Mouse (Mus musculus): ENCODE measurements around the gene Cited2.

The Cited2 gene

DNA sequence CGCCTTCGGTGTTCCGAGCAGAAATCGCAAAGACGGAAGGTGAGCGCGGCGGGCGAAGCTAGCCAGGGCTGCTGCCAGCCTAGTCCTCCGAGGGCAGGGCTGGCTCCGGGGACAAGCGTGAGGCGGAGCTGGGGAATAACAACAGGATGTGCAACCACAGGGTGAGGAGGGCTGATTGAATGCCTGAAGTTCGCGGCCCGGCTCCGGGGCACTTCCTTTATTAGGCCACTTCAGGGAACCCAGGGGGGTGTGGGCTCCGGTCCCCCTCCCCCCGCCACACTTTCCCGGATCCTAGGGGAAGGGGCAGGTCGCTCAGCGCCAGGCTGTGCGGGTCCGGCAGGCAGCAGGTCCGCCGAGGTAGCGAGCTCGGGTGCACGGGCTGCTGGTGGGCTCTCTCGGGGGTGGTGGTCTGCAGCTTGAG, 413 bp downstream of the Cited2 start:
- DNase-seq (ENCODE audit: inconsistent age in 2 of 2, low spot score in 1 of 2) = no peak

DNA sequence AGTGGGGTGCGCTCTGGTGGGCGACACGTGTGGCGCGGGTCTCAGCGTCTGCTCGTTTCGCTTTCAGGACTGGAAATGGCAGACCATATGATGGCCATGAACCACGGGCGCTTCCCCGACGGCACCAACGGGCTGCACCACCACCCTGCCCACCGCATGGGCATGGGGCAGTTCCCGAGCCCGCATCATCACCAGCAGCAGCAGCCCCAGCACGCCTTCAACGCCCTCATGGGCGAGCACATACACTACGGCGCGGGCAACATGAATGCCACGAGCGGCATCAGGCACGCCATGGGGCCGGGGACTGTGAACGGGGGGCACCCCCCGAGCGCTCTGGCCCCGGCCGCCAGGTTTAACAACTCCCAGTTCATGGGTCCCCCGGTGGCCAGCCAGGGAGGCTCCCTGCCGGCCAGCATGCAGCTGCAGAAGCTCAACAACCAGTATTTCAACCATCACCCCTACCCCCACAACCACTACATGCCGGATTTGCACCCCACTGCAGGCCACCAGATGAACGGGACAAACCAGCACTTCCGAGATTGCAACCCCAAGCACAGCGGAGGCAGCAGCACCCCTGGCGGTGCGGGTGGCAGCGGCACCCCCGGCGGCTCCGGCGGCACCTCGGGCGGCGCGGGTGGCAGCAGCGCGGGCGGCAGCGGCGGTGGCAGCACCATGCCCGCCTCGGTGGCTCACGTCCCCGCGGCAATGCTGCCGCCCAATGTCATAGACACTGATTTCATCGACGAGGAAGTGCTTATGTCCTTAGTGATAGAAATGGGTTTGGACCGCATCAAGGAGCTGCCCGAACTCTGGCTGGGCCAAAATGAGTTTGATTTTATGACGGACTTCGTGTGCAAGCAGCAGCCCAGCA, 1.1 kb downstream of the Cited2 start:
- peak; percentile 80 to 92 for DNase-seq (ENCODE audit: inconsistent age in 2 of 2, low spot score in 1 of 2)

DNA sequence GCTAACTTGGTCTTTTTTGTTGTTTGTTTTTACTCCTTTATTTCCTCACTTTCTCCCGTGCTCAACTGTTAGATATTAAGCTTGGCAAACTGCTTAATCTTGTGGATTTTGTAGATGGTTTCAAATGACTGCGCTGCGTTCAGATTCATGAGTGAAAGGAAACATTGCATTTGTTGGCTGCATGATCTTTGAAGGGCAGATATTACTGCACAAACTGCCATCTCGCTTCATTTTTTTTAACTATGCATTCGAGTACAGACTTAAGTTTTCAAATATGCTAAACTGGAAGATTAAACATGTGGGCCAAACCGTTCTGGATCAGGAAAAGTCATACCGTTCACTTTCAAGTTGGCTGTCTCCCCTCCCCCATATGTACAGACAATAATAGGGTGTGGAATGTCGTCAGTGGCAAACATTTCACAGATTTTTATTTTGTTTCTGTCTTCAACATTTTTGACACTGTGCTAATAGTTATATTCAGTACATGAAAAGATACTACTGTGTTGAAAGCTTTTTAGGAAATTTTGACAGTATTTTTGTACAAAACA, 2.1 kb downstream of the Cited2 start:
- peak in 1 of 2 experiments; percentile 72 for DNase-seq (ENCODE audit: inconsistent age in 2 of 2, low spot score in 1 of 2)

DNA sequence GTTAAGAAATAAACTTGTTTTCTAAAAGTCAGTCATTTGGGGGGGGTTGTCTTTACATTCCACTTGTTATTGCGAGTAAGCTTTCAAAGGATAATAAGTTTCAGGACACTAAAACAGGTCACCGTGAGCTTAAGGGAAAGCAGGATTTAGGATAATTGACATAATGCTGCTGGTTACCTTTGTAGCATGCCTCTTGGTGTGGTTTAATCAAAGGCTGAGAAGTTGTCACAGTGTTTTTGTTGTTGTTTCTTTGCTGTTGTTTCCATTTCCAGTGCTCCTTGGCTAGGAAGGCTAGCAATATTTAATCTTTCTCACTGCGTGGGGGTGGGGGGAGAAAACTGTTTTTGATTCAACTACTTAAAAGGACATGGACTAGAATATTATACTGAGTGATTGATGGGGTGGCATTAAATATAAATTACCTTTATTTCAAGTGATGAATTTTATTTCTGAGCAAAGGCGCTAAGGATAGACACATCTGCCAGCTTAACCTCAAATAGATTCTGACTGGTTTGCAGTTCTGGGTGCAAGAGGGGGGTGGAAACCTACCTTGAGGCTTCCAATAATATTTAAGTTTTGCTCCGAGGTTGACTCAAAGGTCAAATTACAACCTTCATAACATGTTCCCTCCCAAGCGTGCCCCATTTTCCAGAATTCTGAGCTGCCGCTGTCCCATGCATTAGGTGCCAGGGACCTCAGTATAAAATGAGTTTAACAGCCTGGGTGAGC, 2.8 kb downstream of the Cited2 start:
- peak in 1 of 2 experiments; percentile 70 for DNase-seq (ENCODE audit: inconsistent age in 2 of 2, low spot score in 1 of 2)

DNA sequence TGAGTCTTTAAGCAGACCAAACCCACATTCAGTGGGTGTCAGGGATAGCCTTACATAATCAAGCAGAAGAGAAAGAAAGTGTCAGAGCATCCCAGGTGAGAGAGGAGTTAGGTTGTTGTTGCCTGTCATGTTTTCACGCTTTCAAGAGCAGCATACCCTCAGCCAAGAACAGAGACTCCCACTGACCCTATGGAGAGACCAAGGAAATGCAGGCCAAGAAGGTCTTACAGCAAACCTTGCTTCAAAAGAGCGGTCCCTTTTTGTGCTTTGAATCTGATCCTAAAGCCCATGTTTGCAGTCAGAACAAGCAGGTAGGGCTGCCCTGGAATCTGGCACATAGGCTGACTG, 3.3 kb downstream of the Cited2 start:
- DNase-seq (ENCODE audit: inconsistent age in 2 of 2, low spot score in 1 of 2) = peak in 1 of 2 experiments; percentile 78

DNA sequence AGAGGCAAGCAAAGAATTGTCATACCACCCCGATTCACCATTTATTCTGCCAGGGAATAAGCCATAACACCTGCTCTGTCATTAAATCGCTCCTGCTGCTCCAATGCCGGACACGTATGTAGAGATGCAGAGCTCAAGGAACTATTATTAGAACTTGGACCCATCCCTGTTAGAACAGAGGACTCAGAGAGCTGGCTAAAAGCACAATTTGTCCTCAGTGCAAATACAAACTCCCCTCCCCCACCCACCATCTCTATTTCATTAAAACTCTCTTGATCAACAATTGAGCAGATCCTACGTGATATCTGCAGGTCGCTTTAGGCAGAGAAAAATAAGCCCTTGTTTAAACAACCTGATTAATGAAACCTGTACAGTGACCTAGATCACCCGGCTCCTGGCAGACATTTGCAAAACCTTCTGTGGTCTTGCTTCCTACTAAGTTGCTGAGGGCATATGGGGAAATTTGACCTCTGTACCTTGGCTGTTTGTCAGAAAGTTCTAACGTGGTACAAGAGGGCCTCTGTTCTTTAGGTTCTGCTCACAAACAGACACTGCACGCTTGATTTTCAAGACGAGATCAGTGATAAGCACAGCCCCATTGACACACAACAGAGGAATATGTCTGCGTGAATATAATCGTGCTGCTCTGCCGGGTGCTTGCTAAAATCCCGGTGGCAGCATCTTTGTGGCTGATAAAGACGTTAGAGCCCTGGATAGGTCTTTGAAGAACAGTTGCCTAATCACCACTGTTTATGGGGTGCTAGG, 4.3 kb downstream of the Cited2 start:
- peak; percentile 49 to 92 for DNase-seq (ENCODE audit: inconsistent age in 2 of 2, low spot score in 1 of 2)

DNA sequence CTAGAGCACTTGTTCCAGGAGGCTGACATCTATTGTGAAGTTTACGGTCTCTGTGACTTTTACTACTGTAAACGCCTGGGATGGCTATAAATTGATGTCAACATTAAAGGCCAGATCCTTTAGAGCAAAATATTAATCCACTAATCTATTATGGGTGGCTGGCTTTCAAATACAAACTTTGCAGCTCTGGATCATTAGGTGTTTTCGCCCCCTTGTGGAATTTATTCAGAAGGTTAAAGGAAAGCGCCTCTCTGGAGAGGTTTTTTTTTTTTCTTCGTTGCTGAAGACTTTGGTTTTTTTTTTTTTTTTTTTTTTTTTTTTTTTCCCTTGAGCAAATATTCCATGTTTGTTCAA, 4.9 kb downstream of the Cited2 start:
- DNase-seq (ENCODE audit: inconsistent age in 2 of 2, low spot score in 1 of 2) = no peak

DNA sequence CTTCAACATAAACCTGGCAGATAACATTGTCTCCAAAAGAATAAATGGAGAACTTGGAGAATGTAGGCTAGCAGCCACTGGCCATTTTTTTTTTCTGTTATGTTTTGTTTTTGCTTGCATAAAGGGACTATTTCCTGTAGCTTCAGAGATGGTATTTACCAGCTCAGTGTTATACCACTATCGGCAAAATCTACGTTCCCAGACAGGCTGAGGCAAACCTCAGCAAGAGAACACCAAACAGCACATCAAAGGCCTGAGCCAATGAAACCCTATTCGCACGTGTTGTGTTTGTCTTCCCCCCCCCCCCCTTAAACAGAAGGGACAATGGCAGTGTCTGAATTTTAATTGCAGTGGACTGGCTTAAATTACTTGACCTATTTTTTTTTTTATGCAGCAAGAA, 5.7 kb downstream of the Cited2 start:
- DNase-seq (ENCODE audit: inconsistent age in 2 of 2, low spot score in 1 of 2) = no peak

DNA sequence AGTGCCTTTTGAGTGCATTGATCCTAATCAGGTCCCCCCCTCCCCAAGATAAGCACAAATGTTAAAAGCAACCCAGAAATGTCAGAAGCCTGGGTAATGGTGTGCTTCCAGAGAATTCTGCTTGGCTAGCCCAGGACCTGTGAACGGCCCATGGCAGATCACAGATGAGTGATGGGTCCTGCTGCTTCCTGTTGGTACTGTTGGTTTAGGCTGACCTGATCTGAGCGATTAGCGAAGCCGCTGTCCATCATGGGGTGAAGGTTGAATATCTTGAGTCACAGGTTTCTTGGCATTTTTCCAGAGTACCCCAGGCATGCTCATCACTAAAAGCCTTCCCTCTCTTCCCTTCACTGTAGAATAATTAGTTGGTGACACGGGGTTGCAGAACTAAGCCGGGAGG, 6.5 kb downstream of the Cited2 start:
- DNase-seq (ENCODE audit: inconsistent age in 2 of 2, low spot score in 1 of 2) = peak in 1 of 2 experiments; percentile 34

DNA sequence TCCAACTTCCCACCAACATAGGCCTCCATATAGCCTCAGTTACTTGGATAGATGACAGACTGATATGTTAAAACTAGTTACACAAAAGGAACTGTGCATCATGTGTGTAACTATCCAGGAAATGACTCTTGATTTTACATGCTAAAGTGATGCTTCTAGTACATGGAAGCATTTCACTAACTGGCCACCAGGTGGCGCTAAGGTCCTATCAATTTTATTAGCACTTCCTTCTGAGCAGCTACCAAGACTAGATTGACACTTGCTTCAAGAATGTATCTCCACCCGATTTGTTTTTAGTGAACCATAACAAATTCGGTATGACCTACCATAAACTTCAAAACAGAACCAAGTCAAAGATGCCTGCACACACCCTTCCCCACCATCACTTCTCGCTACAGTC, 10.0 kb downstream of the Cited2 start:
- peak; percentile 66 to 91 for DNase-seq (ENCODE audit: inconsistent age in 2 of 2, low spot score in 1 of 2)

DNA sequence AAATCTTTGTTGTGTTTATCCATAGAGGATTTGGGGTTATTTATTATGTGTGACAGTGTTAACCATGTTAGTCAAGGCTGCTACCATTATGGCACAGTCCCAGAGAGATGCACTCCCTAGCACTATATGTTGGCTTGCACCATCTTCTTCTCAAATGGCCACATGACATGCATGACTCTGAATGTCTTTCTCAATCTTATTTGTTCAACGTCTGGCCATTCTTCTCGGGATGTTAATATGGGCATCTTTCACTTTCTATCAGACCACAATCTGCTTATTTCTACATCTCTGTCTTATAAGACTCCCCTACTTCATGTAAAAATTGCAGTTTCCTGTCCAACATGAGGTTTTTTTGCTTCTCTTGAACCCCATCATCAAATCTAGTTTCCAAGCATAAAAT, 19.6 kb downstream of the Cited2 start:
- no peak for DNase-seq (ENCODE audit: inconsistent age in 2 of 2, low spot score in 1 of 2)

DNA sequence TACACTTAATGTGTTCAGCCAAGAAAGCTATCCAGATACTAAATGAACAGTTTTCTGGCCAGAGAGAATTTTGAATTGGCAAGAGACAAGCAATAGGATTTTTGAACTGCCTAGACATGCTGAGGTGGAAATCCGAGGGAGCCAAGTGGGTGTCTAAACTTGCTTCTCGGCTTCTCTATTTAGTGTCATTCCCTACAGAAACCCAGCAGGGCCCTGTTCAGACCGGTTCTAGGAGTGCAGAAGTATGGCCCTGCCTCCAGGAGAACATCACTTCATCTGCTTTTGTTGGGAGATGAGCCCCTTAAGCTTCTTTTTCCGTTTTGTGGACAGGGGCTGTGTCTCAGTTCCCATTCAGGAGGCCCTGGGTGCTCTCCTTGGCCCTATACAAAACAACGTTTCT, 29.5 kb downstream of the Cited2 start:
- no peak for DNase-seq (ENCODE audit: inconsistent age in 2 of 2, low spot score in 1 of 2)

DNA sequence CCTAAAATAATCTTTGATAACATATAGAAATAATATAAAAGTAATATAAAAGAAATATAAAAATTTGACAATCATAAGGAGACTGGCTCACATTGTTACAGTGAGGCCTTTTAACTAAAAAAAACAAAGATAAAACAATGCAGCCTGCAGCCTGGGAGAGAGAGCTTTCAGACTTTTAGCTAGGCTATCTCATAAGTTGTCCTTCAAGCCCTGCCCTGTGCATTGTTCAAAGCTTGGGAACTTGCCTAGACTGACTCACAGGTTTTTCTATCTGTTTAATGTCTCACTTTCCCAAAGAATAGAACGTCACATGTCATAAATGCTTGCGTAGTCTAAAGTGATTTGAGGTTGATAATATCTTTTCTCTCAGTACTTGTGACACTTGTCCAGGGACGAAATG, 36.8 kb downstream of the Cited2 start:
- no peak for DNase-seq (ENCODE audit: inconsistent age in 2 of 2, low spot score in 1 of 2)

DNA sequence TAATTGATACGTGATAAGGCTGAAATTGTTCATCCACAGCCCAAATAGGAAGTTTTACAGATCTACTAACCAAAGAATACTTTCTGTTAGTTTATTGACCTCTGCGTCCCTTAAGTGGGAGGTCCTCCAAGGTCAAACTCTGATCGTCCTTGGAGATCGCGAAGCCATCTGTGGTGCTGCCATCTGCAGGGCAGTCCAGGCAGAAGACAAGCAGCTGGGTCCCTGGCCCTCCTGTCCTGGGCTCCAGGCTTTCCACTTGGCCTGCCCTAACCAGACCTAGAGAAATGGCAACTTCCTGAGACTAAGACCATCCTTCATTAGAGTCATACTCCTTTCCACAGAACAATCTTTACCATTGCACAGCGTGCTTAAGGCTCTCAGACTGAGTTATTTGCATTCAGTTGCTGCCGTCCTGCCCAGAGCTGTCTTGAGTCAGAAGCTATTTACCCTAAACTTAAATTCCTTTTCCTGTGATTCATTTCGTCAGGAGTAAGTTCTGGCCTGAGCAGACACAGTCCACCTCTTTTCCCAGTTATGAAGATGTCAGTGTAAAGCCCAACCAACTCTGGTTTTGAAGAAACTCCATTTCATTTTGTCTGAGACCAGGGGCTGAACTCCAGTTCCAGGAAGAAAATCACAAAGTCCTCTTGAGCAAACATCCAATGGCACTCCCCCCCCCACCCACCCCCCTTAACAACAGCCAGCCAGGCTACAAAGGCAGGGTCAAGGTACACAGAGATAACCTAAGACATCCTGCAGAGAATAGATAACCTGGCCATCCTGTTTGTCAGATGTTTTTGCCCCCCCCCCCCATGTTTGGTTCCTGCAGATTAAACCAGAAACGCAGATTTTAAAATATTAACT, 38.0 kb downstream of the Cited2 start:
- peak in 1 of 2 experiments; percentile 43 for DNase-seq (ENCODE audit: inconsistent age in 2 of 2, low spot score in 1 of 2)

DNA sequence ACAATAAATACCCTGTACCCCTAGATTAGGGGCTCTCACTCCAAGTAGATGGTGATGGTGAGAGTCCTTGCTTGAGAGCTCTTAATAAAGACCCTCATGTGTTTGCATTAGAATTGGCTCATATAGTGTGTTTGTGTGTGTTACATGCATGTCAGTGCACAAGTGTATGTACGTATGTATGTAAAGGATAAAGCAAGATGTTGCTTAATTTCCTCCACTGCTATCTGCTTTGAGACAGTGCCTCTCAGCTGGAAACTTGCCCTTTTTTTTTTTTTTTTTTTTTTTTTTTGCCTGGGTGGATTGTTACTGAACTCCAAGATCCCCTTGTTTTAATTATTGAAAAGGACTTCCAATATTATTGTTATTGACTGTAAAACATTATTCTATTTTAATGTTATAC, 38.6 kb downstream of the Cited2 start:
- no peak for DNase-seq (ENCODE audit: inconsistent age in 2 of 2, low spot score in 1 of 2)

DNA sequence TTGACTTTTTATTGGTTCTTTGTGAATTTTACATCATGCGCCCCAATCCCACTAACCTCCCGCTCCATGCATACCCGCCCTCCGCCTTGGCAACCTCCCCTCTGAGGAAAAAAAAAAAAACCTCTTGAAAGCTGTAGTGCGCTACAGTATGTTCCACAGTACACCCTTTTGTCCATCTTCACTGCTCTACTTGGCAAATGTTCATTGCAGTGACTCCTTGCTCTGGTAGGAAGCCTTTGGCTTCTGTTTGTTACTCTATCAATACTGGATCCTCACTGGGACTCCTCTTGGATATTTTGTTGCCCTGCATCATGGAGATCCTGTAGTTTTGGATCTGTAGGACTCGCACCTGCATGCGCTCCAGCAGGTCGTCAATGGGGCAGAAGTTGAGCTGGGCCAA, 39.9 kb downstream of the Cited2 start:
- no peak for DNase-seq (ENCODE audit: inconsistent age in 2 of 2, low spot score in 1 of 2)

DNA sequence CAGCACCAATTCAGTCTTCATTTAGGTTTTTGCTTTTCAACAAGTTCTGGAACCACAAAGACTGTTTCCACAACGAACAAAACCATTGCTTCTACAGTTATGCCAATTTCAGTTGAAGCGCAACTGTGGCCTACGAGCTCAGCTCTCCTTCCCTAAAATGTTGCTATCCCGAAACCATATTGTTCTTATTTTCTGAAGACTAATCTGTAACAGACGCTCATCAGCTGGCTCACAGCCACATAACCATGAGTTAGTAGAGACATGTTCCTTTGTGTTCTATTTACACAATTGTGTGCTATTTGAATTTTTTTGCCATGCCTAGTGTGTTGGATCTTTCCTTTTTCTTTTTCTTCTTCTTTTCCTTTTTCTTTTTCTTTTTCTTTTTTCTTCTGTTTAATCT, 46.8 kb downstream of the Cited2 start:
- no peak for DNase-seq (ENCODE audit: inconsistent age in 2 of 2, low spot score in 1 of 2)

DNA sequence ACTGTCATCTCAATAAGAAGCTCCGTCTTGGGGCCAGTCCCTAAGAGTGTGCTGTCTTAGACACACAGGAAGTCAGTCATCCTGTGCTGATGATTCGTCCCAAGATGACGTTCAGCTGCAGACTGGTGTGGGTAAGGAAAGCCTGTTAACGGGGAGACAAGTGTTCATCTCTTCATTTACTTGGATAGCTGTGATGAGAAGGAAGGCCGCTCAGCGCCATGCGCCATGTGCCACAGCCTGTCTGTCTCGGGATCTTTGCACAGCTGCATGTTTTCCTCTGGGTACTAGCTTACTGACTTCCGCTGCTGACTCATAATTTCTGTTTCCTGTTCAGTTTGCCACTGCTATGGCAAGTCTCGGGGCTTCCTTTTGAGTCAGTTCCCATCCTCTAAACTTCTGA, 49.3 kb downstream of the Cited2 start:
- DNase-seq (ENCODE audit: inconsistent age in 2 of 2, low spot score in 1 of 2) = peak in 1 of 2 experiments; percentile 58

DNA sequence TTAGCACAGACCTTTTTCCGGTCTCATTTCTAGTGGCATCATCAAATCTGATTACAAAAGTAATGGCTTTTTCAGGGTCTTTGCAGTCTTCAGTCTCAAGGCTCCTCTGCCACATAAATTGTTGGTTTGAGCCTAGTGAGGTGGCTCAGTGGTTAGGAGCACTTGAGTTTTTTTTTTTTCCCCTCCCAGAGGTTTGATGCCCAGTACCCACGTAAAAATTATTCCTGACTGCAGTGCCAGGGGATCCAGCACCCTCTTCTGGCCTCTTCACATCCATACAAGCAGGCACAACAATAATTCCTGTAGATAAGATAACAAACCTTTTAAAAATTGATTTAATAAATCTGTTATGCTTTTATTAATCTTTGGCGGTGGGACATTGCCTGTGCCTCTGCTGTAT, 51.3 kb downstream of the Cited2 start:
- peak in 1 of 2 experiments; percentile 37 for DNase-seq (ENCODE audit: inconsistent age in 2 of 2, low spot score in 1 of 2)

DNA sequence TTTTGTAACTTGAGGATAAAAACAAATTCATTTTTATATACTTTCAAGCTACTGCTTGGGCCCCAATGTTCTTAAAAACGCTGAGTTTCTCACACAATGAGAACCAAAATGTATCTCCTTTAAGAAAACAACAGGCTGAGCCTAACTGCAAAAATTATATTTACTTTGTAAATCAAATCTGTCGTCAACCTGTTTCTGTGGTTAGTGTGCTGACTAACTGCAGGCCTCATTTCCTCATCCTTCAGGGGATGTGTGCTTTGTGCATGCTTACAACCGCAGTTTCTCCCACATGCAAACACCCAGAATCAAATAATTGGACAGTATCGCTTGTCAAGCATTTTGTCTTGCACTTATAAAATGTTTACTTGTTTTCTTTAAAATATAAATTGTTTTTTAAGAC, 52.1 kb downstream of the Cited2 start:
- no peak for DNase-seq (ENCODE audit: inconsistent age in 2 of 2, low spot score in 1 of 2)

Measured in adrenal gland, adult (tissue).